Mouse (Mus musculus) layer of hippocampus, adult 9-10 months (tissue): ENCODE data around the gene Ccn5.
A peak's percentile ranks its signal among the peaks of the same experiment; 100 is the strongest.

ENCODE experiments used
- DNase-seq: peaks from one replicate; pipeline ENCODE4 v3.0.0; 2022; ENCODE audit warnings: low spot score

Ccn5 gene

GRCm38 (mm10) chr2:163820607-163821006, at the start of gene Ccn5:
Ccn5 (plus strand) TSS chr2:163820861.
- no peak for DNase-seq

GRCm38 (mm10) chr2:163776661-163777060, 44.0 kb upstream of the Ccn5 start:
- no peak for DNase-seq

- no peak for DNase-seq
Measured at GRCm38 (mm10) chr2:163777061-163777460, 43.6 kb upstream of the Ccn5 start.

- DNase-seq, result no peak
Measured at GRCm38 (mm10) chr2:163778896-163779295, 41.8 kb upstream of the Ccn5 start.

- DNase-seq, result no peak
Measured at GRCm38 (mm10) chr2:163783368-163783767, 37.3 kb upstream of the Ccn5 start.

- DNase-seq, result no peak
Measured at GRCm38 (mm10) chr2:163783901-163784300, 36.8 kb upstream of the Ccn5 start.

GRCm38 (mm10) chr2:163787086-163787485, 33.6 kb upstream of the Ccn5 start:
- no peak for DNase-seq

- peak; percentile 42 for DNase-seq
Measured at GRCm38 (mm10) chr2:163787709-163788108, 33.0 kb upstream of the Ccn5 start.

- DNase-seq, result peak; percentile 72
Measured at GRCm38 (mm10) chr2:163788484-163788883, 32.2 kb upstream of the Ccn5 start.

- DNase-seq, result no peak
Measured at GRCm38 (mm10) chr2:163798411-163798810, 22.2 kb upstream of the Ccn5 start.

- DNase-seq, result no peak
Measured at GRCm38 (mm10) chr2:163800832-163801231, 19.8 kb upstream of the Ccn5 start.

- no peak for DNase-seq
Measured at GRCm38 (mm10) chr2:163801406-163801805, 19.3 kb upstream of the Ccn5 start.

- DNase-seq, result no peak
Measured at GRCm38 (mm10) chr2:163803838-163804237, 16.8 kb upstream of the Ccn5 start.

- DNase-seq, result no peak
Measured at GRCm38 (mm10) chr2:163809166-163809565, 11.5 kb upstream of the Ccn5 start.

- no peak for DNase-seq
Measured at GRCm38 (mm10) chr2:163809704-163810103, 11.0 kb upstream of the Ccn5 start.

- DNase-seq, result no peak
Measured at GRCm38 (mm10) chr2:163813077-163813476, 7.6 kb upstream of the Ccn5 start.

- DNase-seq, result no peak
Measured at GRCm38 (mm10) chr2:163814739-163815465, 5.8 kb upstream of the Ccn5 start.

GRCm38 (mm10) chr2:163823248-163823647, 2.6 kb downstream of the Ccn5 start:
- no peak for DNase-seq

GRCm38 (mm10) chr2:163823771-163824170, 3.1 kb downstream of the Ccn5 start:
- no peak for DNase-seq

GRCm38 (mm10) chr2:163825861-163826260, 5.2 kb downstream of the Ccn5 start:
- DNase-seq, result no peak

- DNase-seq, result no peak
Measured at GRCm38 (mm10) chr2:163826494-163826893, 5.8 kb downstream of the Ccn5 start.

GRCm38 (mm10) chr2:163831163-163831562, 10.5 kb downstream of the Ccn5 start:
- no peak for DNase-seq

- DNase-seq, result peak; percentile 65
Measured at GRCm38 (mm10) chr2:163838043-163838442, 17.4 kb downstream of the Ccn5 start.

GRCm38 (mm10) chr2:163839519-163839918, 18.9 kb downstream of the Ccn5 start:
- DNase-seq, result no peak
